Mouse (Mus musculus) ZHBTc4 (cell line): ENCODE measurements around the gene Wbp4.
"Not testable (repeated sequence)": the region's sequence is repeated elsewhere in the genome, so short reads cannot be mapped to it uniquely, and the experiment has no call there.

Experiments used
- DNase-seq: peaks from one replicate; pipeline ENCODE4 v3.0.0-alpha.2; 2011; ENCODE audit warnings: low read depth, low spot score

The Wbp4 gene

GRCm38 (mm10) chr14:79451681-79452590 lies 29.4 kb downstream of the Wbp4 start, which contains the start of gene Kbtbd6:
TSS of gene Kbtbd6 (plus strand) at chr14:79451835.
- DNase-seq = peak; percentile 91

GRCm38 (mm10) chr14:79445055-79445620 lies 36.2 kb downstream of the Wbp4 start:
- no peak for DNase-seq

GRCm38 (mm10) chr14:79444601-79445000 lies 36.7 kb downstream of the Wbp4 start:
- no peak for DNase-seq

DNA sequence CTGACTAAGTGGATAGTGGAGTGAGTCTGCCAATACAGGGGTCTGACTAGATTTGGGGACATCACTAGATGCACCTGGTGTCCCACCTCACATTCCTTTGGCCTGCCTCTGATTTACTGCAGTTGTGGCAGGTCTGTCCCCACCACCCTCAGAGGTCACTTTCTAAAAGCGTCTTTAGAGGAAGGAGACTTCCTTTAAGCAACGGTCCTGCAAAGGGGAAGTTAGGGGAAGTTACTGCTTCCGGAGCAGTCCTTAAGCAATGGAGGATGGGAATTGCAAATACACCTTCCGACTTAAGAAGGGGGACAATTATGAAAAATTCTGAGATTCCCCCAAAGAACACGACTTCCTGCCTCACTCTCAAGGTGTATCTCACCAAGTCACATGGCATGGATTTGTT lies 39.9 kb downstream of the Wbp4 start:
- DNase-seq = no peak

DNA sequence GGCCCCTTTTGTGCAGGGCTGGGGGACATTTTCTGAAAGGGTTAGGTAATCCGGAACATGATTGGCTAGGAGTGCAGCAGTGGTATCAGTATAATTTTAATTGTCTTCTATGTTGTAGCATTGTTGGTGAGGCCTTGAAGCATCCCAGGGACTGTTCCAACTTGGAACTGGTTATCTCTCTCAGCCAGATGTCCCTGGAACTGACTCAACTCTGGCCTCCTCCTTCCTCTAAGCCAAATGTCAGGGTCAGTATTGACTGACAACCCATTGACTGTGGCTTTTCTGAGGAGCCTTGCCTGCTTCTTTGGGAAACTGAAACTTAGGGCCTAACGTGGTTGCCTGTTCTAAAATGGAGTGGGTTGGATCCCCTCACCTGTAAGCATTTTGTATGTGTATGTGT lies 40.7 kb downstream of the Wbp4 start:
- no peak for DNase-seq

DNA sequence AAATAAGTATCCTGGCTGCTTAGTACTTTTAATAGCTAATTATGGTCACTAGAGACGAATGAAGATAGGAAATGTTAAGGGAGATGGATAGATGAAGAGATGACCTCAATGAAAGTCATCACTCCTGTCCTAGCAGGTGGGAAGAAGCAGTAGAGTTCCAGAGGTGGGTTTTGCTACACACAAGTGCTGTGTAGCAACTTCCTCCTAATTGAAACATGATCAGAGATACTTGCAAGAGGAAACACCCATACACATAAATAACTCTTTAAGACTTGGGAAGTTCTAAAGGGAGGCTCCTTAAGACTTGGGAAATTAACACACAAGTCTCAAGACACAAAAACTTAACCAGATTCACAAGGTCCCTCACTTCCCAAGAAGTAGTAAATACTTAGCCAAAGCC lies 47.3 kb downstream of the Wbp4 start:
- no peak for DNase-seq

DNA sequence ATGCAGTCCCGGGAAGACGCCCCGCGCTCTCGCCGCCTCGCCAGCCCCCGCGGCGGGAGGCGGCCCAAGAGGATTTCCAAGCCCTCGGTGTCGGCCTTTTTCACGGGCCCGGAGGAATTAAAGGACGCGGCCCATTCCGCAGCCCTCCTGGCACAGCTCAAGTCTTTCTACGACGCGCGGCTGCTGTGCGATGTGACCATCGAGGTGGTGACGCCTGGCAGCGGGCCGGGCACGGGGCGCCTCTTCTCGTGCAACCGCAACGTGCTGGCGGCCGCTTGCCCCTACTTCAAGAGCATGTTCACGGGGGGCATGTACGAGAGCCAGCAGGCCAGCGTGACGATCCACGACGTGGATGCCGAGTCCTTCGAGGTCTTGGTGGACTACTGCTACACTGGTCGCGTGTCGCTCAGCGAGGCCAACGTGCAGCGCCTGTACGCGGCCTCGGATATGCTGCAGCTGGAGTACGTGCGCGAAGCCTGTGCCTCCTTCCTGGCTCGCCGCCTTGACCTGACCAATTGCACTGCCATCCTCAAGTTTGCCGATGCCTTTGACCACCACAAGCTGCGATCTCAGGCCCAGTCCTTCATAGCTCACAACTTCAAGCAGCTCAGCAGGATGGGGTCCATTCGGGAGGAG lies 54.5 kb downstream of the Wbp4 start:
- DNase-seq = not testable (repeated sequence)

DNA sequence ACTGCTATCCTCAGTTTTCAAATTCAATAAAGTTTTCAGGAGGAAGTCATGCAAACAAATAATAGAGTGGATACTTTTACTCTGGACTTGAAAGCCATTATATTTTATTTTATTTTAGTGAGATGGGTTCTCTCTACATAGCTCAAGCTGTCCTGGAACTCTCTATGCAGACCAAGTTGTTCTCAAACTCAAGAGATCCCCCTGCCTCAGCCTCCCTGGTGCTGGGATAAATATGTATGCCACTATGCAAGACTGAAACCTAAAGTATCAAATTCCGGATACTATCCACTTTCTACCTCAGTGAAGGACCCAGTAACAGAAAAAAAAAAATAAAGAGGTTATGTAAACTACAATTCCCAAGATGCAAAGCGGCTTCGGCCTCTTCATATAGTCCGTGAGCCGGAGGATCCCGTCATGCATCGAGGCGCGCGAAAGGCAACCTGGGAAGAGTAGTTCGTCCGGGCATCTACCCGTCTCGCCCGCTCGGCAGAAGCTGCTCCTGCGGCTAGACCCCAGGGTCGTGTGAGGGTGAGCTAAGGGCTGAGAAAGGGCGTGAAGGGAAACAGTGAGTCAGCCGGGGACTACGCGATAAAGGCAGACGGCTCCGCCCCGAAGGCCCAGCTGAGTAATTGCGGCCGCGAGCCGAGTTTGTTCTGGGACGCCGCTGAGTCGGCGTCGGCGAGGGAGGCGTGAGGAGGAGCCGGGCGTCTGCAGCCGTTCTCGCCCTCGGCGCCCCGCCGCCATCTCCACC lies 55.2 kb downstream of the Wbp4 start, which contains the start of gene Kbtbd7:
Gene Kbtbd7 (plus strand): TSS at position 533 of the 751 bp plus-strand sequence.
- DNase-seq = peak; percentile 94

- DNase-seq = no peak
Observed at GRCm38 (mm10) chr14:79420083-79420685, 61.1 kb downstream of the Wbp4 start.

DNA sequence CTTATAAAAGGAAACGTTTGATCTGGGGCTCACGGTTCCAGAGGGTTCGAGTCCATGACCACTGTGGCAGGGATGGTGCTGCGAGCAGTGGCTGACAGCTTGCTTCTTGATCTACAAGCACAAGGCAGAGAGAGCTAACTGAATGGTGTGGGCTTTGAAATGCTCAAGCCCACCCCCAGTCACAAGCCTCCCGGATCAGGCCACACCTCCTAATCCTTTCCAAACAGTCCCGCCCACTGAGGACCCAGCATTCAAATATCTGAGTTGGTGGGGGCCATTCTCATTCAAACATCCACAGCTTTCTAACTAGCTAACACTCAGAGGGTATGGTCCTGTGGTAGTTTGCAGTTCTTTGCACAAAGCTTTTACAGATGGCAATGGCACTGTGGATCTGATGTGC lies 68.2 kb downstream of the Wbp4 start:
- DNase-seq = no peak

DNA sequence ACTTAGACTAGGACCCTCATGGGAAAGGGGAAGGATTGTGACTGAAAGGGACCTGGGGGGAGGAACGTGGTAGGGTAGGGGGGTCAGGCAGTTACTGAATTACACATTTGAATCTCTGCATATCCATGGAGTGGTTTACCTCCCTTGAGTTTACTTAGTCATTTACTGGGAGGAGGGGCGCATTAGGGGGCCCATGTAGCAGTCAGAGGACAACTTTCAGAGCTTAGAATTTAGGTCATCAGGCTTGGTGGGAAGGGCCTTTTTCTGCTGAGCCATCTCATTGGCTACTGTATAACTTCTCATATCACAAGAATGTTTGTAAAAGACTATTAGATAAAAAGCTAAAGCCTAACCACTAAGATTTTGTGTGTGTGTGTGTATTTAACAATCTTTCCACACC lies 70.7 kb downstream of the Wbp4 start:
- DNase-seq = no peak
